Mouse (Mus musculus) urinary bladder, postnatal 0 days (tissue): ENCODE results near the gene Gm14288. TPM values are rescaled to one million over a fixed set of nuclear protein-coding genes. Genes with fewer than 3 reads are reported as not detected.

ENCODE experiments used
- polyA plus RNA-seq: library from polyadenylated mRNA; unstranded; fragments of >200 nt; fragmentation: Nextera tagmentation; extraction: Ambion mirVana; gene quantifications from 2 replicates; pipeline ENCODE4 v1.2.1, GENCODE M21; 2015

The Gm14288 gene
- polyA plus RNA-seq = 1.6 and 2.7 TPM in 2 replicates

DNA sequence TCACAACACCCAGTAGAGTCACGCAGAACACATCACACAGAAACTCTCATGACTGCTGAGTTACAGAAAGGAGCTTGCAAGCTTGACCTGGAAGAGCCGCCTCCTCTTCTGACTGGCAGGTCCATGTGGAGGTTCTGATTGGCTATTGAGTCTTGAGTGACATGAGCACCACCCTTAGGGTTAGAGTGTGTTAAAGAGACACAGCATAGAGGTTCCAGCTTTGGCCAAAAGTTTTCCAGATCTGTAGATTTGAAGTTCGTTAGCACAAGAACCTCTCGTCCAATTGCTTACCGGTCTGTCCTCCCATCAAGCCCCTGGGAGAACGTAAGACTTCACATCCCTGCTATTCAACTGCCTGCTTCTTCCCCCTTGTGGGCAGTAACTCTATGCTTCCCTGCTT, at the start of gene Gm14288:
Gm14288 (minus strand) TSS at position 101 of the 400 bp plus-strand sequence.

DNA sequence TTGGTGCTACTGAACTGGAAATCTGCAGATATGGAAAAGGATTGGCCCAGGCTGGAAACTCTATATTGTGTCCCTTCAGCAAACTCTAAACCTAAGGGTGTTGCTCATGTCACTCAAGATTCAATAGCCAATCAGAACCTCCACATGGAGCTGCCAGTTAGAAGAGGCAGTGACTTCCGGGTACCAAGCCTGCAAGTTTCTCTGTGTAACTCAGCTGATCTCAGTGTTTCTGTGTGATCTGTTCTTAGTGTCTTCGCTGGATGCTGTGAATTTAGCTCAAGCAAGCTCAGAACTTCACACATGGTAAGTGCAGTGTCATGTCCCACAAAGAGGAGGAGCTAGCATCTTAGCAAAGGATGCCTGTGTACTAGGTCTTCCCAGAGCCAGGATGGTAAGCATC, 59.7 kb downstream of the Gm14288 start, which contains the start of gene Gm2007:
Gm2007 (plus strand) TSS at position 301 of the 400 bp plus-strand sequence.

Other genes starting within 250 kb of the Gm14288 start
- gene Gm11007, start 157.1 kb downstream of the Gm14288 start, polyA plus RNA-seq = not detected in 2 replicates
- gene Zfp969, start 97.4 kb downstream of the Gm14288 start, polyA plus RNA-seq = 50.1 and 51.3 TPM in 2 replicates
- gene Gm2007, start 59.6 kb downstream of the Gm14288 start, polyA plus RNA-seq = not detected in 2 replicates
- 21.3 and 24.2 TPM in 2 replicates for gene Gm6710, start 68.1 kb upstream of the Gm14288 start, polyA plus RNA-seq
- 0.80 and 1.2 TPM in 2 replicates for gene Zfp966, start 130.0 kb upstream of the Gm14288 start, polyA plus RNA-seq
- 13.3 and 20.0 TPM in 2 replicates for gene Gm2026, start 164.2 kb upstream of the Gm14288 start, polyA plus RNA-seq